Mouse (Mus musculus) retina, postnatal 1 day (tissue): ENCODE results near the gene Abcg4.
"Not testable (repeated sequence)": the region's sequence is repeated elsewhere in the genome, so short reads cannot be mapped to it uniquely, and the experiment has no call there.

ENCODE experiments used
- DNase-seq: peaks from one replicate; pipeline ENCODE4 v3.0.0-alpha.2; 2012

Abcg4 gene

DNA sequence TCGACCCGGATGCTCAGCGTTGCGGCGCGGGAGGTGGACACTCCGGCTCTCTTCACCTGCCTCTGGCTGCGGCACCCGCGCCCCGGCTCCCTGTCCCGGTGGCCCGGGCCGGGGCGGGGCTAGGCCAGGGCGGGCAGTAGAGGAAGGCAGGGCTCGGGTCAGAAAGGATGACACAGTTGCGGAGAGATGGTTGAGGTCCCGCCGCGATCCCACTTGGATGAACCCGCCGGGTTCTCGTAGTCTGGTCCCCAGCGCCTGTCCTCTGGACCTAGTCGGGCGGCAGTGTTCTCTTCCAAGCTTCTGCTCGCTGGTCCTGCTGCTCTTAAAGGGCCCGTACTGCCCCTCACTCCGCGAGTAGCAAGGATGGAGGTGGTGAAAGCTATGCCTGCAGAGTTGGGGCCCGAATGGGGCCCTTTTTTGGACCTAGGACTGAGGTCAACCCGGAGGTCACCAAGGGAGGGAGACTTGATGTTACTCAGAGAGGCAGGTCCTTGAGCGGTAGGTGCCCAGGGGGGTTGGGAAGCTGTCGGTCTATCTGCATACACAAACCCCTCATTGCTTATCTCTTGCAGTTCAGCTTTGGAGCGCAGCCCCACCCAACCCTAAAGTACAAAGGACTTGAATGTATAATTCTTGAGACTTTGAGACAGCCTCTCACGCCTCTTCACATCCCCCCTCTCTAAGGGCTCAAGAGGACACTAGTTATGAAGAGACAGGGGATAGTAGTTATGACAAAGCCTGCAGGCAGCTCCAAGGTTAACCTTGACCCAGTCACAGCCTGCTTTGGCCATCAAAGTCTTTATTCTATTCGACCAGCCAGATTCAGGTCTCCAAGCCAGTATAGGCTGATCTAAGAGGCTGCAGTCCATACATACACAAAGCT is at the start of gene Abcg4:
Abcg4 (minus strand) TSS at position 540 of the 883 bp plus-strand sequence.
- DNase-seq: peak; percentile 69

DNA sequence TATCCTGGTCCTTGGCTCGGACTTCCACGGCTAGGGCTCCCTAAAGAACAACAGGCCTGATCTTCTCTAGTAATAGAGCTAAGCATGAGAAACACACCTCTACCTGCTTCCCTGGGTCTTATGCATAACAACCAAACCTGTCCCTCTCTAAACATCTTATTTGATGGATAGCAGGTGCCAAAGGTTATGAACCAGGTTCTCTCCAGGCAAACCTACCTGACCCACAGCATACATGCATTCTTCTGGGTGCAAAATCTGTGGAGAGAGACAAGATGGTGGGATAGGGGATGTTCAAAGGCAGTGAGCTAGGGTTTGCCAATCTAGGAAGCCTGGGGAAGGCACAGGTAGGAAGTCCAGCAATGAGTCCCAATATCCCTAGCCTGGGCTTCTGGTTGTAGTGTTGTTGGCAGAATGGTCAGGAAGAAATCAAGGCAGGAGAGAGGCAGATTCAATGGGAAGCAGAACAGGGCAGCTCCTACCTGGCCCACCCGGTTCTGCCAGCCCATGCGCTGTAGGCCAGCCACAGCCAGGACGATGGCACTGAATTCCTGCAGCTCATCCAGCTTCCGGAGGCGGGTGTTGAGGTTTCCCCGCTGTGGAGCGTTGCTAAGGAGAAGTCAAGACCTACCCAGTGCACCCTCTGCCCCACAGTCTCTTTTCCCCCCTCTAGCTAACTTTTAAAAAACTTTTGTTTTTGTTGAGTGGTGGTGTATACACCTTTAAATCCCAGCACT is 49.2 kb upstream of the Abcg4 start:
- DNase-seq: no peak

DNA sequence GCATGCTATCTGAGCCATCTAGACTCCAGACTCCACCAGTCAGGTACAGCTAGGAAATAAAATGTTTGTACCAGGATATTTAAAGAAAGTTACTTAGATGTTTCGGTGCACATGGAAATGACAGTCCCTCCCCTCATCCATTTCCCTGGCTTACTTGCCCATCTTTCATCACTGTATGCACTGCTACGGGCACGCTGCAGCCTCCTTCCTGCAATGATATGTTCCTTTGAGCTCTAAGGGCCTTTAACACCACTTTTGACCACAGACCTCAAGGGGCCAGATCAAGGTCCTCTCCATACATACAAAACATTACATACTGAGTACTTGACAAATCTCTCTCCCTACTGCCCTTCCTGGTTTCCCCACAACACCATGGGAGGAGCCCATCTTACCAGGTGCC is 48.5 kb upstream of the Abcg4 start:
- DNase-seq: no peak

DNA sequence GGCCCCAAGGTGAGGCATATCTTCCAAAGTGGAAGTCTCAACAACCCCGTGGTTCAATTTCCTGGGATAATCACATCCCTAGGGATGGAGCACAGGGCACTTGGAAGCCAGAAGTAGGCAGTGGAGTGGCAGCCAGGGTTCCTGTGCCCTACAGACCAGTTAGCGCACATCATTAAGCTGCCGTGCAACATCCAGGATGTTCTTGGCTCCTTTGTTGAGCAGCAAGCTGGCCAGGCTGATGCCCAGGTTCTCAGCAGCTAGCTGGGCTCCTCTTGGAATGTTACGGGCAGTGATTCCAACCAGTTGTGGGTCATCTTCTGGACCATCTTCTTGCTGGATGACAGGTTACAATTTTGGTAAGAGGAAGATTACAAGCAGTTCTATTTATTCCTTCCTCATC is 48.1 kb upstream of the Abcg4 start:
- DNase-seq: not testable (repeated sequence)

DNA sequence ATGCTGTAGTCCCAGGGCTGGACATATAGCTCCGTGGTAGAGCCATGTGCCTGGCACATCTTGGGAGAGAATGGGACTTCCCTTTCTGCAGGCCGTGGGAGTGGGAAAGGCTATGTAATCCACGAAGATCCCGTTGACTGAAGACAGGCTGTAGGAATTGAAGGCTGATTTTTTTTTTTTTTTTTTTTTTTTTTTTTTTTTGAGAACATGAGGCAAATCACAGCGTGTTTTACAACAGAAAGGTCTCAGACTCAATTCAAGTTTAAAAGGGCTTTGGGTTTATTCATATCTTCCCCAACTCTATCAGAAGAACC is 47.6 kb upstream of the Abcg4 start:
- no peak for DNase-seq

DNA sequence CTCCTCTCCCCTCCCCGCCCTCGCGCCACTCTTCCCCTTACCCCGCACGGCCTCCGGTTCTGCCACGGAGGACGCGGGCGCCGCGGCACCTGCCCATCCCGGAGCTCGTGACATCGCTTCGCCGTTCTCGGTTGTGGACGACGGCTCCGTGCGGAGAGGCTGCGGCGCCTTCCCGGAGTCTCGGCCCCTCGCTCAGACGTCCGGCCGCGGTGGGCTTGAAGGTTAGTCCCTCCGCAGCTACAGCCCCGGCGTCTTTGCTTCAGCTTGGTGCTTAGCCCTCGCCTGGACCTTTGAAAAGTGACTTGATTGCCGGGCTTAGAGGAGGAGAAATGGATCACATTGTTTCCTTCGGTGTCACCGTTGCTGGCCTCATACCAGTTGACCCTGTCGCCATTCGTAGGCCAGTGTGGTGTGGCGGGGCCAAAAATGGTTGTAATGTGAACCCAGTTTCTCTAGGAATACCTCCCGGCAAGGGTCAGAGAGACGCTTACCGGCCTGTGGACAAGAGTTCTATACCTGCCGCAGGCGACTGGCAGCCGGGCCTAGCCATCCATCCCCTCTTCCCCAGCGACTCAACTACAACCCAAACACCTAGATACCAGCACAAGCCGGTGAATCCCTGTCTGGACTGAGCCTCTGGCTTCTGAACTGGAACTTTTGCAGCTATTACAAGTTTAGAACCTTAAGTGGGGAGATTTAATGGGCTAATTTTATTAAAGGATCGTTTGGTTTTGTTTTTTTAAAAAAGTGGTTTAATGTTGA is 47.1 kb upstream of the Abcg4 start:
- DNase-seq: no peak

DNA sequence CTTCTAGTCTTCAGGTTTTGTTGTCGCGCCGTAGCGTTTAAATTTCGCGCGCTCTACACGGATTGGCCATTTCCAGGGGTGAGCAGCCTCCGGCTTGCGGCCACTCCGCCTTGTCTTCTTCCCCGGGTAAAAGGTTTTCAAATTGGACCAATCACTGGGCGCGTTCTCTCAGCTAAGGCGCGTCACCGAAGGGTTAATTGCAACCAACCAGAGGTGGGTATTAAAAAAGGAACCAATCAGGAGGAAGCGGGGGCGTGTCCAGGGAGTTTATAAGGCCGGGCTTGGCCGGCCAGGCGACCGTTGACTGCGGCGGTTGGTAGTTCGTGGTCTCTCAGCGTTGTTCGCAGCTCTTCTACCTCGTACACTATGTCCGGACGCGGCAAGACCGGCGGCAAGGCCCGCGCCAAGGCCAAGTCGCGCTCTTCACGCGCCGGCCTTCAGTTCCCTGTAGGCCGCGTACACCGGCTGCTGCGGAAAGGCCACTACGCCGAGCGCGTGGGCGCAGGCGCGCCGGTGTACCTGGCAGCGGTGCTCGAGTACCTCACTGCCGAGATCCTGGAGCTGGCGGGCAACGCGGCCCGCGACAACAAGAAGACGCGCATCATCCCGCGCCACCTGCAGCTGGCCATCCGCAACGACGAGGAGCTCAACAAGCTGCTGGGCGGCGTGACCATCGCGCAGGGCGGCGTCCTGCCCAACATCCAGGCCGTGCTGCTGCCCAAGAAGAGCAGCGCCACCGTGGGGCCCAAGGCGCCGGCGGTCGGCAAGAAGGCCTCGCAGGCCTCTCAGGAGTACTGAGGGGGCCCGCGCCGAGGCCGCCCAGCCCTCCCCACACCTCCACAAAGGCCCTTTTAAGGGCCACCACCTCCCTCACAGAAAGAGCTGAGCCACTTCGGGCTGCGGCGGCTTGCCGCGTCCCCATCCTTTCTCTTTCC is 46.2 kb upstream of the Abcg4 start, which contains the start of gene H2afx:
H2afx (plus strand) TSS at position 299 of the 935 bp plus-strand sequence.
- peak; percentile 100 for DNase-seq

DNA sequence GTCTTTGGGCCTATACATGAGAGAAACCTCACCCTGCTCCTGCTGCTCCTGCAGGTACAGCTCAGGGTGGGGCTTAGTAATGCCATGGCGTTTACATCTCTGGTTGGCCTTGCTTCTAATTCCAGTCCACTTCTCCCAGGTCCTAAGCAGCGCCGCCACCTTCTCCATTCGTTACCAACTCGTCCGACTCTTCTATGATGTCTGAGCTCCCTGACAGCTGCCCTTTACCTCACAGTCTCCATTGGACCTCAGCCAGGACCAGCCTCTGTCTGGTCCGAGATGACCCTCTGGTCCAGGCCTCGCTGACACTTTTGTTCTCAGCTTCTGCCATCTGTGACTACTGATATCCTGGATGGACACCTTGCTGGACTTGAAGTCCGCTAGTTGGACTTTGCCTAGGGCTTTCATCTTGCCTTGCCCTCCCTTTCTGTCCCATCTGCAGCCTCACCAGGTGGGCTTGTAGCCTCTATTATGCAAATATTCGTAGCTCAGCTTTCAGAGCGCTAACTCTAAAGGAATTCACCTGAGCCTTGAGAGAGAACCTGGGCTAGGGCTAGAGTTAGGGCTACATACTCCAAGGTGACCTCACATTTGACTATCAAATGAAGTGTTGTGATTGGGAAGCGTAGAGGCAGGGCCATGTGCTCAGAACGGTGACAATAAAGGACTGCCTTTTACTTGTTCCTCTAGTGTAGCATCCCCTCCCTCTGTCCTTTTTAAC is 44.7 kb upstream of the Abcg4 start:
- no peak for DNase-seq

DNA sequence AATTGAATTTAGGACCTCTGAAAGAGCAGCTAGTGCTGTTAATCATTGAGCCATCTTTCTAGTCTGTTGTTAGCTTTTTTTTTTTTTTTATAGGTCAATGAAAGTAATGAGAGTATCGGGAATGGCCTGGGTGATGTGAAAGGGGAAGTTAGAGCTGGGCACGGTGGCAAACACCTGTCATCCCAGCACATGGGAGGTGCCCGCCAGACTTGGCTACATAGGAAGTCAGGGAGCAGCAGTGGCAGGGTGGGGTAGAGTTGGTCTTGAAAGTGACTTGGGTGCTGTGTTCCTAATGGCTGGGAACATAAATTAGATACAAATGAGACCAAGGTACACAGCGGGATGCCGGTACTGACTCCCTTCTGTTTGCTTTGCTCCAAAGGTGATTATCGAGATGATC is 42.3 kb upstream of the Abcg4 start:
- no peak for DNase-seq

DNA sequence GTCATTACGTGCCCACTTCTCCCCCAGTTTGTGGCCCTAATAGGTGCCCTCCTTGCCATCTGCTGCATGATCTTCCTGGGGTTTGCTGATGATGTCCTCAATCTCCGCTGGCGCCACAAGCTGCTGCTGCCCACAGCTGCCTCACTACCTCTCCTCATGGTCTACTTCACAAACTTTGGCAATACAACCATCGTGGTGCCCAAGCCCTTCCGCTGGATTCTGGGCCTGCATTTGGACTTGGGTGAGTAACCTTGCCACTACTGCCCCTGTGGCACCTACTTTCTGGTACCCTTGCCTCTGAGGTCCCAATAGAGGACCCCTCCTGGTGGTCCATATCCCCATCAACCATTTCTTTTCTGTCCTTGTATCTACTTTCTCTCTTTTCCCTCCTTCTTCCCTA is 39.5 kb upstream of the Abcg4 start:
- DNase-seq: no peak

DNA sequence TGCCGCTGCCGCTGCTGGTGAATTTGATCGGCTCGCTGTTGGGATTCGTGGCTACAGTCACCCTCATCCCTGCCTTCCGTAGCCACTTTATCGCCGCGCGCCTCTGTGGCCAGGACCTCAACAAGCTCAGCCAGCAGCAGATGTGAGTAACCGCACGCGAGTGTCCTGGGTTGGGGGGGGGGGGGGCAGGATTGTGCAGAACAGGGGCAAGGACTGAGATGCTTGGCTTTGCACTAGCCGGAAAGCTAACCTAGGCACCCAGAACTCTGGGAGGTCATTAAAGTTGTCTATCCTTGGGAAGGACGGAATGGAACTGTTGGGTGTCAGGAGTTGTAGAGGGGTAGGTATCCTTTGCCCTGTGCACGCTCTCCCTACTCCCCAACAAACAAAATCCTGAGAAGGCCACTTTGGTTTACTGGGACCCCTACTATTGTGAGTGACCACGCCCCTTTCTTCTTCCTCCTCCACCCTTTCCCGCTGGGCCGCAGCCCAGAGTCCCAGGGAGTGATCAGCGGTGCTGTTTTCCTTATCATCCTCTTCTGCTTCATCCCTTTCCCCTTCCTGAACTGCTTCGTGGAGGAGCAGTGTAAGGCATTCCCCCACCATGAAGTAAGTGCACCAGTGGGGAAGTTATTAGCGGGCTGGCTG is 38.8 kb upstream of the Abcg4 start:
- DNase-seq: peak; percentile 36

DNA sequence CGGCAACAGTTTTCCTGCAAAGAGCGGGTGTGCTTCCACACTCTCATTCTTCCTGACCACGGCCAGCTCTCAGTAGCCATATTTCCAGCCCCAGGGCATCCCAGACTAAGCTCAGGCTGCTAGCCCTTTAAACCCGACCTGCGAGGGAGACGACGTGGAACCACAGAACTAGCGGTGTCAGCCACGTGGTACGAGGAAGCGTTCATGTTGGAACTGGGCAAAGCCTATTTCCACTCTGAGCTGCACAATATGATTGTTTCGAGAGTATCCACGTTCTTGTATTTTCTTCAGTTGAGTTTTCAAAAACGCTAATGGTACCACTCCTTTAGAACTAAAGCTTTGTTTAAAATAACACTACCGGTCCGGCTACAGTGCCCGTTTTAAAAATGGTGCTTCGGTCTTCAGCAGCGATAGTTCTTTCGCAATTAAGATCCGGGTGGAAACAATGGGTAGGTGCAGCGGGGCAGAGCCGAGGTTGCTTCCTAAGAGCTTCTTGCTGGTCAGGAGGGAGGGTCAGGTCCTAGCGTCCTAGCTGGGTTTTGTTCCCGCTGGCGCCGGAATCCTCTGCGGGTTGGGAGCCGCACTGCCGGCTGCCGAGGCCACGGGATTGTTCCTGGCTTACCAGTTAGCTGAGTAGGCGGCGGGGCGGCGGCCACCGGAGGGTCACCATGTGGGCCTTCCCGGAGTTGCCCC is 38.1 kb upstream of the Abcg4 start:
- DNase-seq: peak; percentile 94

DNA sequence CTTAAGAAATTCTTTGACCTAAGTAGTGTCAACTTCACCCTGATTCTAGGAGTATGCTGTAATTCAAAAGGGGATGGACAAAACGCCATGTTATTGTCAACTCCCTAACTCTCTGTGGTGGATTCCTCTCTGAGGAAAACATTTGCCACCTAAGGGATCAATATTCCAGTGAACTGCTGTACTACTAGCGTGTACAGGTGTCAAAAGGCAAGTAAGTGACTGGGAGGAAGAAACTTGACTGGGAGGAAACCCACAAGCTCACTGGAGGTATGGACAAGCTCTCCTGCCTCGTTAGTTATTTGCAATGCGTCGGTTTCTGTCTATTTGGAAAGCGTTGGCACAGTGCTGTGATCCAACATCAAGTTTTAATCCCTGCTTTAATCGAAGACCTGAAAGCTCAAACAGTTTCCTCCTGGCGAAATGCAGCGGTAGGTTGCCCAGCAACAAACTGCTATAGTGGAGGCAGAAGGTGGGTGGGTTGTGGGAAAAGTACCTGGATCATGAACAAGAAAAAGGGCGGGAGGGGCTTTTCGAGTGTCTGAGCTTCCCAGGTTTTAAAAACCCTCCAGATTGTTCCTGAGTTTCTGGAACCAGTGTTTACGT is 37.5 kb upstream of the Abcg4 start, which contains the start of gene Dpagt1:
Dpagt1 (plus strand) TSS at position 252 of the 603 bp plus-strand sequence.
- DNase-seq: no peak

DNA sequence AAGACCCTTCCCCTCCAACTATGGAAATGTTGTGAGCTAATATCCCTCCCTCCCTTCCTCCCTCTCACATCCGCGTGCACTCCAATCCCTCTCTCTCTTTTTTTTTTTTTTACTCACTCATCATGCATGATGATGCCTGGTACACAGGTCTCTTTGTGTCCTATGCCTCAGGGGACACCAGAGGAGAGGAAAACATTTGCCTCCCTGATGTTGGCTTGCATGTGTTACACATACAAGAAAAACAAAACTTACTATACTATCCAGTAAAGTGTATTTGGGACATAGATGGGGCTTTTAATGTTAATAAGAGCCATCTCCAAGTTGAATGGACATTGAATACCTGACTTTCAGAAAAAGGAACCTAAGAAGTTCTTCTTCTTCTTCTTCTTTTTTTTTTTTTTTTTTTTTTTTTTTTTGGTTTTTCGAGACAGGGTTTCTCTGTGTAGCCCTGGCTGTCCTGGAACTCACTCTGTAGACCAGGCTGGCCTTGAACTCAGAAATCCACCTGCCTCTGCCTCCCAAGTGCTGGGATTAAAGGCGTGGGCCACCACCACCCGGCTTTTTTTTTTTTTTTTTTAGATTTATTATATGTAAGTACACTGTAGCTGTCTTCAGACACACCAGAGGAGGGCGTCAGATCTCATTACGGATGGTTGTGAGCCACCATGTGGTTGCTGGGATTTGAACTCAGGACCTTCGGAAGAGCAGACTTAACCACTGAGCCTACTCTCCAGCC is 36.8 kb upstream of the Abcg4 start:
- not testable (repeated sequence) for DNase-seq

DNA sequence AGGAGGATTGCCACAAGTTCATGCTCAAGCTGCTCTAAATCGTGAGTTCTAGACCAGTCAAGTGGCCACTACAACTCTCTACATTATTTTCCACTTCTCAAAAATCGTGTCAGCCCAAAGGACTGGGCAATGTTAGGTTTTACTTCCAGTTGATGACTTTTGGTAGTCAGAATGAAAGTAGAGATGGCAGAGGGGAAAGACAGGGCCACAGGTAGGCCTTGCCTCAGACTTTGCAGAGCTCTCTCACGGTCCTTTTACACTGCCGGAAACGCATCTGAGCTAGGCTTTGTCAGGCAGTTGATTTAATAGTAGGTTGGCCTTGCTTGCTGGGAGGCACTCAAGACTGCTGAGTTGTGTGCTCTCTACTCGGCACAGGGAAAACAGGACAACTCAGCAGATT is 35.7 kb upstream of the Abcg4 start:
- DNase-seq: no peak

DNA sequence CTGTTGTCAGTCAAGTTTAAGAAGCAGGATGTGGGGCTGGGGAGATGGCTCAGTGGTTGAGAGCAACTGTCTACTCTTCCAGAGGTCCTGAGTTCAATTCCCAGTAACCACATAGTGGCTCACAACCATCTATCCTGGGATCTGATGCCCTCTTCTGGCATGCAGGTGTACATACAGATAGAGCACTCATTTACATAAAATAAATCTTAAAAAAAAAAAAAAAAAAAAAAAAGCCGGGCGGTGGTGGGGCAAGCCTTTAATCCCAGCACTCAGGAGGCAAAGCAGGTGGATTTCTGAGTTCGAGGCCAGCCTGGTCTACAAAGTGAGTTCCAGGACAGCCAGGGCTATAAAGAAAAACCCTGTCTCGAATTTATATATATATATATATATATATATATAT is 35.2 kb upstream of the Abcg4 start:
- DNase-seq: not testable (repeated sequence)

DNA sequence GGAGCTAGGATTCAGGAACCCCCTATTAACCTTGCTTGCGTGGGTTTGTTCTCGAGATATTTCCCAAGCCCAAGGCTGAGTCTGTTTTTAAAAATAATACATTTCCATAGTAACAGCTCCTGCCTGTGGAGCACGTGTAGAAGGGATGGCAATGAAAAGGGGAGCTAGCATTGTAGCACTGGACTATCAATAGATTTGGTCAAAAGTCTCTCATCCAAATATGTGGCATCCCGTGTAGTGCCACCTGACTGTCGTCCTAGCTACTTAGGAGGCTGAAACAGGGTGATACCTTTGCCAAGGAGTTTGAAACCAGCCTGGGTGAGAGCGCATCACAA is 32.4 kb upstream of the Abcg4 start:
- no peak for DNase-seq

DNA sequence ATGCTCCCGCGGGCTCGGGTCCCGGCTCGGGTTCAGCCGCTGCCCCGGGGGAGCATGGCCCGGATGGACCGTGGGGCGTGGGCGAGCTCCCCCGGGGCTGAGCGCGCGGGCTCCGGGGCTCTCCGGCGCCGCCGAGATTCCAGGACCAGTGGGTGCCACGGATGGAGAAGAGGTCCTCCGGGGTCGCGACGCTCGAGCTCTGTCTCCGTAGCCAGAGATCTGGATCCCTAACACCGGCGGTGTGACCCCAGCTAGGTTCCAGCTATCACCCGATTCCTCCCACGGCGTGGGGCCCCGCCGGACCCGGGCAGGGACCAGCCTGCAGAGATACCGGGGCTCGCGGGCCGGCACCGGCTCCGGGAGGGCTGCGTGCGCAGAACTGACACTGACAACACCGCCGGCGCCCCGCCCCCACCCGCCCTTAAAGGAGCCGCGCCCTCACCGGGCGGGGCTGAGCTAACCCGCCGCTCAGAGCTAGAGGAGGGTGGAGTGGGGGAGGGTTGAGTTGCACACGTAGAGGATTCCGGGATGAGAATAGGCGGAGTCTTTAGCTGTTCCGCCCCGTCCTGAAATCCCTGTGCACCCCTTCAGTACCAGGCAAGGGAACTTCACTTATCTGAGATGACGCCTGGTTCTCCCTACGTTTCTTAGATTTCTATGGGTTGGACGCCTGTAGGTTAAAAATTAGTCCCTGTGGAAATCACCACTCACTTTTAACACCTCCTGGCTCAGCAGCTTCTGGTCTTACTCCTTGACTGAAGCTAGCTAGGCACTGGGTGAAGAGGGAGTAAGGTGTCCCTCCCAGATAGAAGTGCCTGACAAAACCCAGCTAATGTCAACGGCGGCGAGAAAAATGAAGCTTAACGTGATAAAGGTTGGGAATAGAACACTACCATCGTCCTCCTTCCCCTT is 31.7 kb upstream of the Abcg4 start, which contains the start of gene C2cd2l:
C2cd2l (minus strand) TSS at position 399 of the 912 bp plus-strand sequence.
- peak; percentile 97 for DNase-seq
